Mouse (Mus musculus): ENCODE measurements around the gene Gm3115.
"Not testable (repeated sequence)": the region's sequence is repeated elsewhere in the genome, so short reads cannot be mapped to it uniquely, and the experiment has no call there.

- not testable (repeated sequence) for TF ChIP-seq CTCF (conservative IDR thresholded peaks at IDR 0.05; ENCODE audit: insufficient read depth, insufficient read length, low read depth, low read length); POLR2A (IDR thresholded peaks at IDR 0.05; ENCODE audit: low read depth, low read length)
Observed at GRCm38 (mm10) chr14:4141646-4142045, 57.7 kb downstream of the Gm3115 start.

Measured in kidney, adult 2 months (tissue).